Mouse (Mus musculus): ENCODE measurements around the gene Gramd1c.

GRCm38 (mm10) chr16:44050139-44050538 lies 13.0 kb downstream of the Gramd1c start:
- TF ChIP-seq CTCF (IDR thresholded peaks at IDR 0.05; ENCODE audit: control insufficient read depth, insufficient read depth, insufficient read length) = no peak
- TF ChIP-seq MAX (IDR thresholded peaks at IDR 0.05) = no peak

All from C2C12 (cell line).